Mouse (Mus musculus) left cerebral cortex, adult 2 months (tissue): ENCODE measurements around the gene Sh3bp5. TPM values are rescaled to one million over a fixed set of nuclear protein-coding genes. Genes with fewer than 3 reads are reported as not detected.
A peak's percentile ranks its signal among the peaks of the same experiment; 100 is the strongest.

Source experiments
- DNase-seq, 2 experiments: peaks; one replicate each; pipeline ENCODE4 v3.0.0; 2021 to 2022; ENCODE audit warnings: low spot score in 2 of 2, mixed read lengths in 1 of 2; ENCODE audit errors: extremely low spot score in 1 of 2
- H3K27ac ChIP-seq: fragments of 200-600 bp; 2 replicates; pipeline ENCODE4 v1.8.1; 2022
- H3K4me3 ChIP-seq: fragments of 200-600 bp; 2 replicates; pipeline ENCODE4 v1.8.1; 2022
- CTCF ChIP-seq: fragments of 200-600 bp; IDR thresholded peaks from 2 replicates; pipeline ENCODE4 v1.8.1; 2022; ENCODE audit warnings: antibody characterized with exemption, mild to moderate bottlenecking, moderate library complexity
- intact Hi-C: fragments of 180-260 bp; cut with DNase I; formaldehyde crosslinking; loops from one replicate; pipeline ENCODE4 v1.15.1; 2025
- total RNA-seq, 2 experiments: library from RNA; stranded (reverse); gene quantifications; 2 replicates each; pipeline ENCODE4 v1.2.3; 2021

Sh3bp5 gene
- total RNA-seq, 2 experiments from 2014 or later = 63.5 to 65.4 TPM

GRCm38 (mm10) chr14:31407208-31407607 lies 28.7 kb downstream of the Sh3bp5 start:
- DNase-seq = no peak
- H3K27ac ChIP-seq = no peak overlapping the region
- TF ChIP-seq CTCF = no peak
- intact Hi-C loops = no loop called here
- H3K4me3 ChIP-seq = no peak overlapping the region

- intact Hi-C loops = no loop called here
- no peak overlapping the region for H3K4me3 ChIP-seq
- no peak for TF ChIP-seq CTCF
- DNase-seq = no peak
- peak overlapping the region; percentile 53; the same call in 1 of the 2 replicates for H3K27ac ChIP-seq
Measured at GRCm38 (mm10) chr14:31406154-31406810, 29.6 kb downstream of the Sh3bp5 start.

- H3K27ac ChIP-seq = no peak overlapping the region
- no peak overlapping the region for H3K4me3 ChIP-seq
- TF ChIP-seq CTCF = no peak
- no peak for DNase-seq
- intact Hi-C loops = no loop called here
Measured at GRCm38 (mm10) chr14:31405652-31406051, 30.2 kb downstream of the Sh3bp5 start.

GRCm38 (mm10) chr14:31404663-31405062 lies 31.2 kb downstream of the Sh3bp5 start:
- DNase-seq = no peak
- no peak overlapping the region for H3K4me3 ChIP-seq
- intact Hi-C loops = loop anchor here (5.0 kb wide), 1 partner anchor 33 kb away; the partner anchor contains the start of gene Sh3bp5
- TF ChIP-seq CTCF = no peak
- peak overlapping the region; percentile 8; the same call in 1 of the 2 replicates for H3K27ac ChIP-seq

- intact Hi-C loops = loop anchor here (5.0 kb wide), 1 partner anchor 33 kb away; the partner anchor contains the start of gene Sh3bp5
- no peak for TF ChIP-seq CTCF
- H3K27ac ChIP-seq = peak overlapping the region; percentile 19; the same call in 1 of the 2 replicates
Measured at GRCm38 (mm10) chr14:31403995-31404394, 31.9 kb downstream of the Sh3bp5 start.

GRCm38 (mm10) chr14:31403556-31403955 lies 32.3 kb downstream of the Sh3bp5 start:
- TF ChIP-seq CTCF = no peak
- intact Hi-C loops = loop anchor here (5.0 kb wide), 1 partner anchor 34 kb away; the partner anchor contains the start of gene Sh3bp5
- Histone ChIP-seq H3K27ac (peak overlapping the region; percentile 19; the same call in 1 of the 2 replicates), H3K4me3 (no peak overlapping the region)
- no peak for DNase-seq

More at GRCm38 (mm10) chr14:31403995-31404394, 31.9 kb downstream of the Sh3bp5 start:
- H3K4me3 ChIP-seq = no peak overlapping the region
- no peak for DNase-seq

- Histone ChIP-seq H3K4me3 (no peak overlapping the region), H3K27ac (peak overlapping the region; percentile 65)
- intact Hi-C loops = loop anchor here (5.0 kb wide), 1 partner anchor 35 kb away; the partner anchor contains the start of gene Sh3bp5
- DNase-seq = no peak
- TF ChIP-seq CTCF = no peak
Measured at GRCm38 (mm10) chr14:31402693-31403092, 33.2 kb downstream of the Sh3bp5 start.

GRCm38 (mm10) chr14:31401918-31402427 lies 33.9 kb downstream of the Sh3bp5 start:
- peak in 1 of 2 experiments; percentile 11 for DNase-seq
- intact Hi-C loops = loop anchor here (5.0 kb wide), 1 partner anchor 35 kb away; the partner anchor contains the start of gene Sh3bp5
- TF ChIP-seq CTCF = no peak
- Histone ChIP-seq H3K27ac (peak overlapping the region; percentile 65), H3K4me3 (no peak overlapping the region)

GRCm38 (mm10) chr14:31400896-31401295 lies 35.0 kb downstream of the Sh3bp5 start:
- Histone ChIP-seq H3K4me3 (no peak overlapping the region), H3K27ac (peak overlapping the region; percentile 65)
- no peak for DNase-seq
- no peak for TF ChIP-seq CTCF
- intact Hi-C loops = loop anchor here (5.0 kb wide), 1 partner anchor 36 kb away; the partner anchor contains the start of gene Sh3bp5

GRCm38 (mm10) chr14:31400246-31400645 lies 35.6 kb downstream of the Sh3bp5 start:
- intact Hi-C loops = loop anchor here (5.0 kb wide), 1 partner anchor 37 kb away; the partner anchor contains the start of gene Sh3bp5
- no peak for DNase-seq
- no peak for TF ChIP-seq CTCF
- H3K27ac ChIP-seq = peak overlapping the region; percentile 65
- H3K4me3 ChIP-seq = no peak overlapping the region

- intact Hi-C loops = no loop called here
- peak overlapping the region; percentile 21; the same call in 1 of the 2 replicates for H3K27ac ChIP-seq
- no peak for DNase-seq
- TF ChIP-seq CTCF = no peak
- no peak overlapping the region for H3K4me3 ChIP-seq
Measured at GRCm38 (mm10) chr14:31399271-31399670, 36.6 kb downstream of the Sh3bp5 start.

GRCm38 (mm10) chr14:31398819-31399218 lies 37.1 kb downstream of the Sh3bp5 start:
- TF ChIP-seq CTCF = no peak
- H3K27ac ChIP-seq = peak overlapping the region; percentile 21; the same call in 1 of the 2 replicates
- DNase-seq = no peak
- no peak overlapping the region for H3K4me3 ChIP-seq
- intact Hi-C loops = no loop called here
